Mouse (Mus musculus): ENCODE measurements around the gene Angel1.

DNA sequence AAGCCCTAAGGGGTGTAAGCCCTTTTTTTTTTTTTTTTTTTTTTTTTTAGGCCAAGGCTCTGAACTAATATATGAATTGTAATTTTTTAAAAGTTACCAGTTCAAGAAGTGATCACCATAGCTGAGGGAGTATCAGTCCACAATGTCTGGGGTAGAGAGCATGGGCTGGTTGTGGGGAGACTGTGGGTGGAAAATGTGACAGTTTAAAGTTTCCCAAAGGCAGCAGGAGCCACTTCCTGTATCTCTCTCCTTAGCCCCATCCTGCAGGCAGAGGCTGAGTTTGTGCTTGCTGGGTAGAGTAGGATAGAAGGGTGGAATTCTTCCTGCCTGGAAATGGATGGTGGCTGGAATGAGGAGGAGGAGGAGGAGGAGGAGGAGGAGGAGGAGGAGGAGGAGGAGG is 32.9 kb downstream of the Angel1 start:
- no peak for TF ChIP-seq CTCF (IDR thresholded peaks at IDR 0.05; ENCODE audit: borderline replicate concordance, insufficient read depth, low read length)
- TF ChIP-seq POLR2A (IDR thresholded peaks at IDR 0.05; ENCODE audit: low read depth, low read length): no peak

Measured in embryonic fibroblast, embryonic 13.5 days (primary cell).